14 mouse cellular contexts compared by ENCODE assay signal in the genomic region with DNA sequence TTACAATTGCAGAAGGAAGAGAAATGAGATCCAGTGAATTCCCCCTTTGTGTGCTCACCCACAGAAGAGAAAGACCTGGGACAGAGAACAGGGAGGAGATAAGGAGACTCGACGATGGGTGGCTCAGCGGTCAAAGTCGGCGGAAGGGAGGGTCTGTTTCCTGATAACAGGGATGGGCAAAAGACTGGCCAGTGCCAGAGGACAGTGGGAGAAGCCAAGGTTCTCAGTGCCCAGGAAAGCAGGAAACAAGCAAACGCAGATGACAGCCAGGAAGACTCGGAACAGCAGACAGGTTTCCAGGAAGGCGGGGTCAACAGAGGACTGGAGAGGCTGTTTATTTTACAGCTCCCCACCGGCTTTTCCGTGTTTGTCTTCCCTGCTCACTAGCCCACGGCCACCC. TPM values are rescaled to one million over a fixed set of nuclear protein-coding genes. Genes with fewer than 3 reads are reported as not detected.
DNase-seq lines count a peak whose midpoint lies in the region; ATAC-seq lines count a peak whose summit lies in the region.
"Had no signal": no experiment of that assay in that cellular context is flagged by ENCODE, and none has a peak within 500 bp of the region (broad histone marks: within the 10 kb centered on the region; RNA-seq: fewer than 3 reads in every experiment).

No protein-coding gene starts in this region.

- peak overlapping the region; percentile 14; the same call in 1 of the 2 replicates for H3K27ac ChIP-seq in kidney, embryonic 15.5 days
- H3K27ac ChIP-seq in kidney, embryonic 16.5 days (ENCODE audit: low read length), result no peak overlapping the region
- peak overlapping the region; percentile 88 for H3K27ac ChIP-seq in intestine, embryonic 16.5 days (ENCODE audit: low read length)
- H3K27ac ChIP-seq: lung, embryonic 15.5 days; midbrain, embryonic 13.5 days; neural tube, embryonic 12.5 days had no signal

- 0 out of 2 replicates have a peak overlapping the region, but pooled peaks have one; percentile 12 for H3K4me2 ChIP-seq in kidney, embryonic 15.5 days
- H3K4me2 ChIP-seq in kidney, embryonic 16.5 days (replicated peaks; ENCODE audit: low read depth, low read length), result no peak overlapping the region
- peak overlapping the region; percentile 43 for H3K4me2 ChIP-seq in intestine, embryonic 16.5 days (ENCODE audit: low read depth, low read length)
- H3K4me2 ChIP-seq: lung, embryonic 15.5 days; midbrain, embryonic 13.5 days; neural tube, embryonic 12.5 days had no signal

- H3K4me3 ChIP-seq in kidney, embryonic 15.5 days (replicated peaks), result no peak overlapping the region
- H3K4me3 ChIP-seq in kidney, embryonic 16.5 days (ENCODE audit: low read length), result no peak overlapping the region
- peak overlapping the region; percentile 12 for H3K4me3 ChIP-seq in intestine, embryonic 16.5 days (ENCODE audit: low read length)
- H3K4me3 ChIP-seq: lung, embryonic 15.5 days; midbrain, embryonic 13.5 days; neural tube, embryonic 12.5 days had no signal

- H3K4me1 ChIP-seq in kidney, embryonic 15.5 days, result peaks cover 14% of the 10 kb centered on the region
- H3K4me1 ChIP-seq in kidney, embryonic 16.5 days (ENCODE audit: insufficient read depth, low read length), result peaks cover 6% of the 10 kb centered on the region; the same call in 1 of the 2 replicates
- peaks cover 42% of the 10 kb centered on the region for H3K4me1 ChIP-seq in intestine, embryonic 16.5 days (ENCODE audit: control insufficient read depth, insufficient read depth, low read length)
- H3K4me1 ChIP-seq: midbrain, embryonic 13.5 days; neural tube, embryonic 12.5 days had no signal

- 23% methylated on average over 11 of the region's 11 CpGs for WGBS in kidney, embryonic 15.5 days
- WGBS in kidney, embryonic 16.5 days, result 23% methylated on average over 11 of the region's 11 CpGs
- 21% methylated on average over 11 of the region's 11 CpGs for WGBS in intestine, embryonic 16.5 days

- DNase-seq in cerebellum, adult 11-12 months, result peak; percentile 68
- no peak for DNase-seq in cerebellum, adult 8-10 months
- peak; percentile 58 for DNase-seq in lung, postnatal 25 days (ENCODE audit: low spot score)
- DNase-seq in gastrocnemius, adult 18-20 months (ENCODE audit: low spot score), result no peak
- DNase-seq: right cerebral cortex, adult 18-20 months; thymus, postnatal 14 days had no signal

- no peak overlapping the region for H3K9ac ChIP-seq in kidney, embryonic 15.5 days
- no peak overlapping the region for H3K9ac ChIP-seq in kidney, embryonic 16.5 days (replicated peaks; ENCODE audit: low read length)
- 0 out of 2 replicates have a peak overlapping the region, but pooled peaks have one; percentile 24 for H3K9ac ChIP-seq in intestine, embryonic 16.5 days (ENCODE audit: low read depth, low read length)
- H3K9ac ChIP-seq: lung, embryonic 15.5 days; midbrain, embryonic 13.5 days; neural tube, embryonic 12.5 days had no signal

- ATAC-seq in kidney, embryonic 15.5 days (replicated peaks; ENCODE audit: low FRiP score), result no peak
- ATAC-seq in kidney, embryonic 16.5 days (ENCODE audit: low FRiP score, low TSS enrichment), result no peak
- ATAC-seq in intestine, embryonic 16.5 days, result peak; percentile 60
- no peak for ATAC-seq in frontal cortex, adult (ENCODE audit: low TSS enrichment)
- ATAC-seq: inflammation-experienced regulatory T-cells, adult 6 months; midbrain, embryonic 13.5 days had no signal

- no peaks in the 10 kb centered on the region for H3K36me3 ChIP-seq in kidney, embryonic 15.5 days
- no peaks in the 10 kb centered on the region for H3K36me3 ChIP-seq in kidney, embryonic 16.5 days (ENCODE audit: insufficient read depth, low read length)
- H3K36me3 ChIP-seq in intestine, embryonic 16.5 days (ENCODE audit: control insufficient read depth, insufficient read depth, low read length), result no peaks in the 10 kb centered on the region
- H3K36me3 ChIP-seq: lung, embryonic 15.5 days; midbrain, embryonic 13.5 days; neural tube, embryonic 12.5 days had no signal

- no peaks in the 10 kb centered on the region for H3K9me3 ChIP-seq in kidney, embryonic 15.5 days (replicated peaks)
- no peaks in the 10 kb centered on the region for H3K9me3 ChIP-seq in kidney, embryonic 16.5 days (ENCODE audit: low read length)
- H3K9me3 ChIP-seq in intestine, embryonic 16.5 days (ENCODE audit: control insufficient read depth, low read length), result no peaks in the 10 kb centered on the region
- H3K9me3 ChIP-seq: lung, embryonic 15.5 days; midbrain, embryonic 13.5 days; neural tube, embryonic 12.5 days had no signal

- H3K27me3 ChIP-seq in kidney, embryonic 15.5 days, result 0 out of 2 replicates have a peak, but pooled peaks cover 4% of the 10 kb centered on the region
- H3K27me3 ChIP-seq in kidney, embryonic 16.5 days (ENCODE audit: insufficient read depth, low read length), result no peaks in the 10 kb centered on the region
- no peaks in the 10 kb centered on the region for H3K27me3 ChIP-seq in intestine, embryonic 16.5 days (replicated peaks; ENCODE audit: control insufficient read depth, insufficient read depth, low read length)
- H3K27me3 ChIP-seq: lung, embryonic 15.5 days; midbrain, embryonic 13.5 days; neural tube, embryonic 12.5 days had no signal

RNA-seq across cellular contexts. Expression of gene Epb41l4b, which starts 20.2 kb away (rescaled TPM):
- polyA plus RNA-seq in kidney, embryonic 15.5 days (2015; fragmentation: Nextera tagmentation; extraction: Ambion mirVana), result 2.2 and 2.9 TPM in 2 replicates
- polyA plus RNA-seq in kidney, embryonic 16.5 days (2015; fragmentation: Nextera tagmentation; extraction: Ambion mirVana), result 2.0 and 2.5 TPM in 2 replicates
- 13.9 and 16.6 TPM in 2 replicates for polyA plus RNA-seq in intestine, embryonic 16.5 days (2015; fragmentation: Nextera tagmentation; extraction: Ambion mirVana)
- 1 to 10 TPM; 3.7 to 4.2 TPM for total RNA-seq in gastrocnemius, adult 18-20 months (2021)
- polyA plus RNA-seq: inflammation-experienced regulatory T-cells, adult 6 months had no signal

Comparison
In these comparisons a context has a peak if more than half of its experiments do, and no peak if none do; other contexts are left out.
1. DNase-seq: peak in cerebellum, adult 11-12 months (single experiment) and lung, postnatal 25 days (single experiment); none in cerebellum, adult 8-10 months (single experiment) and gastrocnemius, adult 18-20 months (single experiment).